Mouse (Mus musculus) liver, embryonic 14.5 days (tissue): ENCODE results near the gene Gm10309.

Source experiments
- CTCF ChIP-seq: IDR thresholded peaks from 2 replicates; pipeline ENCODE4 v1.5.1; 2016; ENCODE audit warnings: antibody characterized with exemption, low read depth, control low read depth
- EP300 ChIP-seq: IDR thresholded peaks from 2 replicates; pipeline ENCODE4 v1.6.1; 2016; ENCODE audit warnings: antibody characterized with exemption, low read depth

DNA sequence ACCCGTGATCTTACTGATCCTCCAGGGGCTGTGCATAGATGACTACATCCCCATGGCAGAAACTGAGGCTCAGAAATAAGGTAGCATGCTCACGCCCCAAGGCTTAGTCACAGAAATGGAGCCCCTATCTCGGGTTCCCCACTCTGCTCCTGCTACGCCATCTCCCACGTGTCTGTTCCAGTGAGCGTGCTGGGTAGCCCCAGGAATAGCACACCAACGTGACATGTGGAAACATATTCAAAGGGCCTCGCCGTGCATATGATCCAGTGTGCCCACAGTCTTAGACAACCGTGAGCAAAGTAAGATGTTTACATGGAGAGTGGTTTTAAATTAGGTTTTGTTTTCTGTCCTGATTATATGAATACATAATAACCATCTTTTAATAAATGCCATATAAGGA is 22.4 kb downstream of the Gm10309 start:
- TF ChIP-seq CTCF, result no peak
- TF ChIP-seq EP300, result no peak
